Mouse (Mus musculus): ENCODE data around the gene Tlk1. TPM values are rescaled to one million over a fixed set of nuclear protein-coding genes. Genes with fewer than 3 reads are reported as not detected.

Gene Tlk1
- 10 to 100 TPM; 82.5 to 85.0 TPM for total RNA-seq (2021)

DNA sequence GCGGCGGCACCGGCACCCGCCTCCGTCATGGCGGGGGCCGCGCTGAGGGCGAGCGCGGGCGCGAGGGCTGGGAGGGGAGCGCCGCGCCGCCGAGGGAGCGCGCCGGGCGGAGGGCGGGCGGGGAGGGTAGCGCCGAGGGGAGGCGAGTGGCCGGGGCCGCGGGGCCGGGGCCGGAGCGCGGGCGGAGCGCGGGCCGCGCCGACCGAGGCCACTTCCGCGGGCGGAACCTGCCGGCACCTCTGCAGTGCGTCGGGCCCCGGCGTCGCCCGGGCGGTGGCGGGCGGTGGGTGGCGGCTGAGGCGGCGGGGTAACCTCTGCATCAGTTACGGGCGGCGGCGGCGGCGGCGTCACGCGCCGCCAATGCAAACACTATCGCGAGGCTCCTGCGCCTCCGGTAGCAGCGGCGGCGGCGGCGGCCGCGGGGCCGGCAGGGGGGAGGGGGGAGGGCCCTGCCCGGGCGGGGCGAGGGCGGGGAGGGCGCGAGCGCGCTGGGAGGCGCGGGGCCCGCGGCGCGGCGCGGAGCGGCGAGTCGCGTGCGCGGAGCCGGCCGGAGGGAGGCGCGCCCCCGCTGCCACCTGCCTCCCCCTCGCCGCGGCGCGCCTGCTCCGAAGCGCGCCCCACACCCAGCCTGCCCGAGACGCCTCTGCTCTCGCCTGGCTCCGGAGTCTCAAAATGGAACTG, at the start of gene Tlk1:
Gene Tlk1, minus strand, starts transcription at position 358 of the 681 bp plus-strand sequence.
- peak; percentile 84 for DNase-seq
- intact Hi-C loops (cut with DNase I): loop anchor here (10.0 kb wide), 1 partner anchor 219 kb away; no protein-coding TSS in a partner anchor

DNA sequence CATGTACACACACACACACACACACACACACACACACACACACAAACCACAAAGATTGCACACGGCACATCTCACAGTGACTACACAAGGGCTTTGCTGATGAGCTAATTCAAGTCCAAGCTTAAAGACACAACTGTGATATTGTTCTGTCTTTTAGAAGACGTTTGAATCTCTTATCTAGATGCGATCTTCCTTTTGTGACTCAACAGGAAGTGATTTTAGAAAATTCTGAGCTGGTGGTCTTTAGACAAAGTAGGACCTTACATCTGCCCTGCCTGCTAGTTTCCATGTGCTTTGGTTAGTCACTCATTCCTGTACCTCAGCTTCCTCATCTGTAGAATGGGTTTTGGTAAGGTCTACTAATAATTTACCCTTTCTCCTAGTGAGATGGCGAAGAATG, 49.6 kb upstream of the Tlk1 start:
- intact Hi-C loops (cut with DNase I): no loop called here
- DNase-seq: no peak

- intact Hi-C loops (cut with DNase I): no loop called here
- no peak for DNase-seq
These were observed 47.6 kb upstream of the Tlk1 start for GRCm38 (mm10) chr2:70873168-70873567.

DNA sequence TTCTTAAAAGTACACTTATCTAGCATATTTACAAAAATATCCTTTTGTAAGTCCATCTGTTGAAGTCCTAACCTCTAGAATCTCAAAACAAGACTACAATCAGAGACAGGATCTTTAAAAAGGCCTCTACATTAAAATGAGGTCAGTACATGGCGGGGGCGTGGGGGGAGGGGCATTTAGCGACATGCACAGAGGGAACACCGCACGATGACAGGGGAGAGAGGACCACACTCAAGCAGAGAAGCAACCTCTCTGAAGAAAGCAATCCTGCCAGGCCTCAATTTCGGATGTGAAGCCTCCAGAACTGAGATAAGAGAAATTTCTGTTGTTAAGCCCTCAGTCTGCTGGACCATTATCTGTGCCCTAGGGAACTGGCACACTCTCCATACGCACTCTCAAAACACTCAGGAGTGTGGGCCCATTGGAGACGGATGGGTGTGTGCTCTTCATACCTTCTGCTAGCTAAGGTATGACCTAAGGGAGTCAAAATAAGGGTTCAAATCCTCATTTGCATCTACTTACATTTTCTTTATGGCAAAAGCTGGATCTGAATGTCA, 46.0 kb upstream of the Tlk1 start:
- no peak for DNase-seq
- intact Hi-C loops (cut with DNase I): no loop called here

- intact Hi-C loops (cut with DNase I): no loop called here
- DNase-seq: no peak
These were observed 45.3 kb upstream of the Tlk1 start for GRCm38 (mm10) chr2:70870819-70871218.

- intact Hi-C loops (cut with DNase I): no loop called here
- no peak for DNase-seq
These were observed 43.6 kb upstream of the Tlk1 start for GRCm38 (mm10) chr2:70869116-70869515.

GRCm38 (mm10) chr2:70867231-70867630, 41.7 kb upstream of the Tlk1 start:
- DNase-seq: no peak
- intact Hi-C loops (cut with DNase I): no loop called here

DNA sequence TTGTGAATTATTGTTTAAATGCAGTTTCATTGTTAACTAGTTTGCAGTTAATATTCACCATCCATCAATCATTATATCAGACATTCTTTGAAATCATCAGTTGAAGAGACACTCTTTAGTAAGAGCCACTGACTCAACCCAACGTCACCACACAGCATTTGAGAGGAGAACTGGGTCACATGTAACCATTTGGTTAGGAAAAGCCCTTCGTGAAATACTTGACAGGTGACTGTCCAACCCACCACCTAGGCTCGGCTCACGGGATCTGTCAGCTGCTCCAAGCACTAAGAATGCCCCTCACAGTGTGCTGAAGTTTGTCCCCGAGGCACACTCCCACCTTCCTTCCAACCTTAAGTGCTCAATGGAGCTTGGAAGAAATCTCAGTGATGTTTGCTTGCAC, 37.4 kb upstream of the Tlk1 start:
- intact Hi-C loops (cut with DNase I): no loop called here
- DNase-seq: no peak

- DNase-seq: no peak
- intact Hi-C loops (cut with DNase I): no loop called here
These were observed 34.2 kb upstream of the Tlk1 start for GRCm38 (mm10) chr2:70859740-70860139.

DNA sequence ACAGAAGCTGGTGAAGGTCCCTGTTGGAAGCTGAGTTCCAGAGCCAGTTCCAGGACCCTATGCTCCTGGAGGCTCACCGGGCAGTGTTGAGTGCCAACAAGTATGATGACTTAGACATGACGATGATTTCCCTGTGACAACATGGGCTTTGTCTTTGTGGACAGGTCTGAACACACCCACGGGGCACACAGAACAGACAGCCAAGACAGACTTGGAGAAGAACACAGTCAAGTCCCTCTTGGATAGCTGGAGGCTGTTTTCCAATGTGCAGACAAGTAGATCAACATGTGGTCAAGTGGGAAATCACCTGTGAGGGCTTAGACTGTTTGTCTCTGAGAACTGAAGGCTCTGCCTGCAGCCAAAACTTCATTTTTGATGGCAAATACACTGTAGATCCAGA, 31.4 kb upstream of the Tlk1 start:
- intact Hi-C loops (cut with DNase I): no loop called here
- DNase-seq: no peak

DNA sequence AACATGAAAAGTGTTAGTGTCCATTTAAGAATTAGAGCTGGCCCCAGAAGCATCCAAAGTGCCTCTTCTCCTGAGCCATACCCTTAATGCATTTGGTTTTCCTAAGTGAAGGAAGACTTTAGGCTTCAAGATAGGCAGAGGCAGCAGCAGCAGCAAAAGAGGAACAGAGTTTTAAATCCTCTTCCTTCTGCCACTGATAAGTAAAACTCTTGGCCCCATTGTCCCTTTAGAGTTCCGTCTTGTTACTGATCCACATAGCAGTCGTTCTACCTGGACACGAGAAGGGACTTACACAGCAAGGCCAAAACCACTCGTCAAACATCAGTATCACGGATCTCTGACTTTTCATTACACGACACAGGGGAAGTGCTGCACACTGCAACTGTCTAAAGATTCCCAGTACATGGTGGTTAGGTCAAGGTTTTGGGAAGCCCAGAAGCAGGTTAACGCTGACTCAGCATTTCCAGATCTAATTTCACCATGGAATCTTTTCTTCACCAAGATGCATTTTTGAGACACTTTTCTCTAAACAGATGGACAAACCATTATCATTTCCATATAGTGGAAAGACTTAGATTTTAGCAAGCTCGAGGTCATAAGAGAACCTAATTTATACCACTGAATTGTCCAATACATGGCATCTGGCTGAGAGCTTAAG, 28.8 kb upstream of the Tlk1 start:
- DNase-seq: no peak
- intact Hi-C loops (cut with DNase I): no loop called here

DNA sequence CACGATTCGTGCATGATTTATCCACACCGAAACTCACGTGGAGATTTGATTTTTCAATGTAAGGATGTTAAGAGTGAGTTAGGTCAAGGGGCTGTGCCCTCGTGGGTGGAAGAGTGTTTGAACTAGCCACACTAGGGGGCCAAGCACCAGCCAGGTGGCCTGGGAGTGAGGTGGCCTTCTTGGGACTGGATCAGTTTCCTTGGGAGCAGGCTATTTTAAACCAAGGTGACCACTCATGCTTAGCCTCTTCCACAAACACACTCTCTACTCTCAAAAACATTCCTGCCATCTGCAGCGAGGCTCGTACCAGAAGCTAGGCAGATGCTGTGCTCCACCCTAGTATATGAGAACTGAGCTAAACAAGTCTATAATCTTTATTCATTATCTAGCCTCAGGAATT, 27.8 kb upstream of the Tlk1 start:
- intact Hi-C loops (cut with DNase I): no loop called here
- no peak for DNase-seq

DNA sequence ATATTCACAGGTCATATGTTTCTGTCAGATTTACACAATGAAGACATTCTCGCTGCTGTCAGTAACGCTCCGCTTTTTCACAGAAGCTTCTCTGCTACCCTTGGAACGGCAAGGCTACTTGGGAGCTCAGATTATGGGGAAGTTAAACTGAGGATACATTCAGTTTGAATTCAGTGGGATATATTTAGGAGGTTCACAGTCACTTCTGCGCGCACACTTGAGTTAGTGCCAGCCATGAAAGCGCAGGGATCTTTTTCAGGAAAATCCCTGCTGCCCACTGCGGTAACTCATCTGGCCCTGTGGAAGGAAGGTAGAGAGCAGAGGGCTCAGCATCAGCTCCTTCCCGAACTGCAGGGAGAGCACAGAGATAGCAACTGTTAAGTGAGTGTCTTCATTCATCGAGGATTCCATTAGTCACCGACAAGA, 27.3 kb upstream of the Tlk1 start:
- intact Hi-C loops (cut with DNase I): no loop called here
- DNase-seq: no peak

GRCm38 (mm10) chr2:70852186-70852795, 26.8 kb upstream of the Tlk1 start:
- DNase-seq: no peak
- intact Hi-C loops (cut with DNase I): no loop called here

DNA sequence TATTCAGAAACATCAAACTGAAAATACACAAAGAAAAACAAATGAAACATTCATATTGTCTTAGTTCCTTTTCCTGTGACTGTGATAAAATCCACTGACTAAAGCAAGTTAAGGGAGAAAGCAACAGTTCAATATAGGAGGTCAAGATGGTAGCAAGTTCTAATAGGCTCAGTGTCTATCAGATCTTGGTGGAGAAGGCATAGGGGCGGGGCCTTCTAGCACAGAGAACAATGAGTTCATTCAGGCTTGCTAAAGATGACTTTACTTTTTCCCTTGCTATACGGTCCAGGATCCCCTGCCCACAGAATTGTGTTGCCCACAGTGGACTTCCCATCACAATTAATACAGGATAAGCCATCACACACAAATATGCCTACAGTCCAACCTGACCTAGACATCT, 20.3 kb upstream of the Tlk1 start:
- no peak for DNase-seq
- intact Hi-C loops (cut with DNase I): no loop called here

DNA sequence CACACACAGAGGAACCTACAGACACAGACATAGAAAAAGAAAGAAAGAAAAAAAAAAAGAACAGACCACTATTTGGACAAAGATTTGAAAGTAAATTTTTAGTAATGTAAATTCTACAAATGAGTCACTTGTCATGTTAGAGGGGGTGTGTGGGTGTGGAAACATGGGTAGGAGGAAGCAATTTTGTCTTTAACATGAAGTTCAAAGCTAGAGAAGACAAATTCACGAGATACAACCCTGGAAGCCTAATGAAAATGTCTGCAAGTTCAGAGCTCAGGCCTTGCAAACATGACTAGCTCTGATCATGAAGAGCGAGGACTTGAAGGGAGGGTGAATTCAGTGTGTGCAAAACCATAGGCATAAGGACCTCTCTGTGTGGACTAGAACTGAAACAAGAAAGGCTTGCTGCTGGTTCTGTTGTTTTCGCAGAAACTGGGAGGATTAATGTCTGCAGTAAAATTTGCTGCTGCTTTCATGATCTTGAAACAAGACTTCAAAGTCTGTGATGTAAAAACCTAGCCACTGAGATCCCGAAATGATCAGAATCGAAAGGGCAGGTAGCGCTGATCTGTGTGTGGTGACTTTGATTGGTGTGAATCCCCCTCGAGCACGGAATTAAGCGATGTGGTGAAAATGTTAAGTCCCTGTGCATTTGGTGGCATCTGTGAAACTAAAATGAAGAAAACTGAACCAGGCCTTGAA, 19.3 kb upstream of the Tlk1 start:
- no peak for DNase-seq
- intact Hi-C loops (cut with DNase I): no loop called here

DNA sequence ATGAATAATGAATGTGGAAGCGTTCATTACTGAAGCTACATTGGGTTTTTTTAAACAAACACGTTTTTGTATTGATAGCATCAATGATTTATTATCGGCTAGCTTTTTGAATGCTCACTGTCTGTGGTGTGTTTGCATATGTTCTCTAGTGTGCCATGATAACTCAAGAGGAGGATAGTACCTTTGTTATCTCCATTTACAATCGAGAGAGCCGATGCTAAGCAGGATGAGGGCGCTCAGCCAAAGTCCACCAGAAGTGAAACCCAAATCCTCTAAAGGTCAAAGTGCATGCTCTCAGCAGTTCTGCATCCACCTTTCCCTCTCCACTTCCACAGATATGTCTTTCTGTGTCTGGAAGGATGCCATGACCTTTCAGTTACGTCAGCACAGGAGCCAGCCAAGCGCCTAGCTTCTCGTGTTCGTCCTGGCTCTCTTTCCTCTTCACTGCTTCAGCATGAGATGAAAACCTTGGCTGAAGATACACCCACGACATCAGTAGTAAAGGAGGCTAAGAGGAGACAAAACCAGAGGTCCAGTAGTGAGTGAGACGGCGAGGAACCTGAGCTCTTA, 16.6 kb upstream of the Tlk1 start:
- intact Hi-C loops (cut with DNase I): no loop called here

GRCm38 (mm10) chr2:70838536-70839216, 13.1 kb upstream of the Tlk1 start:
- no peak for DNase-seq
- intact Hi-C loops (cut with DNase I): no loop called here

More for the DNA sequence above, 16.6 kb upstream of the Tlk1 start:
- DNase-seq: no peak

DNA sequence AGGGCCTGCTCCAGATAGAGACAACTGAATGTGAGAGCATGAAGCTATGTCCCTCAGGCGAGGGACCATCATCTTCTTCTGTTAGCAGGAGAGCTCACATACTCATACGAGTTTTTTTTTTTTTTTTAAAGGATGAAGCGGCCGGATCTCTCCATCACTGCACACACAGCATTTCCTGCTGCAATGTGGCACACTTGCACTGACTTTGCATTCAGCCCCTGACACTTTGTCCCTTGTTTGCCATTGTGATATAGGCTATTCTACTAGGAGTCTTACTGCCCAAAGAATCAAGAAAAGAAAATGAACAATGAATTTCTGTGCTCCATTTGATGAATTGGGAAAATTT, 10.8 kb upstream of the Tlk1 start:
- intact Hi-C loops (cut with DNase I): no loop called here
- no peak for DNase-seq

DNA sequence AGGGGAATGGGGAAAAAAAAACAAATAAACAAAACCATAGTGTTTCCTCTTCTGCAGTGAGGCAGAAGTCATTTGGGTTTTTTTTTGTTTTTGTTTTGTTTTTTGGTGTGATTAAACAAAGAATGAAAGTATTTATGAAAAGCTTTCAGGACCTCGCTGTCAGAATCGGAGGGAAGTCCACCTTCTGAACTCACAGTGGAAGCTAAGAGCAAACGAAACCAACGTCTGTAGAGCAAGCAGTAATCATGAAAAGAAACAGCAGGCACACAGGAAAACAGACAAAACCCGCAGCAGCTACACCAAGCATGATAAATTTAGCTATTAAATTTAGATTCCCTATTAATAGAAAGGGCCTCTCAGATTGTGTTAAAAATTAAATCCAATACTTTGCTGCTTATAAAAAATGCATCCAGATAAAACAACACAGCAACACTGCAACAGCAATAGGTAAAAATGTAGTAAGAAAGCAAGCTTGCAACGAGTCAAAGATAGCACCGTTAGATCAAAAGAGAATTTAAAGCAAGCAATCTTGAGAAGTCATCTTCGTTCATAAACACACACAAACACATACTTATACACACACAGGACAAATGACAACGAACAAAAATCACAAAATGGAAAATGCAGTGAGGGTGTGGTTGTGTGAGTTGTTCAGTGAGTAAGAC, 10.2 kb upstream of the Tlk1 start:
- intact Hi-C loops (cut with DNase I): no loop called here
- no peak for DNase-seq

All from left cerebral cortex, postnatal 4 days (tissue).